Mouse (Mus musculus) testis, adult 2 months (tissue): ENCODE measurements at regions not wholly inside any gene's neighbourhood (a gene's known extent, or its start where the extent isn't known, plus 50 kb on each side); places are given as distances from the start of the nearest gene placed in this dataset.

Experiments used
- CTCF ChIP-seq: fragments of 200-500 bp; IDR thresholded peaks from 2 replicates; pipeline ENCODE4 v1.5.1; 2012; ENCODE audit warnings: low read depth, mild to moderate bottlenecking, inconsistent platforms, low read length, moderate library complexity; ENCODE audit not compliant: control insufficient read depth, insufficient read depth, insufficient replicate concordance
- POLR2A ChIP-seq: fragments of 200-500 bp; IDR thresholded peaks from 2 replicates; pipeline ENCODE4 v1.6.1; 2012; ENCODE audit warnings: low read depth, mild to moderate bottlenecking, inconsistent platforms, low read length, moderate library complexity; ENCODE audit not compliant: control insufficient read depth

GRCm38 (mm10) chr13:107665775-107666174 lies 378.5 kb upstream of the Smim15 start:
- TF ChIP-seq CTCF = no peak
- TF ChIP-seq POLR2A = no peak
